Mouse (Mus musculus) cortical plate, adult 2 months (tissue): ENCODE measurements at regions not wholly inside any gene's neighbourhood (a gene's known extent, or its start where the extent isn't known, plus 50 kb on each side); places are given as distances from the start of the nearest gene placed in this dataset.

Experiments used
- CTCF ChIP-seq: fragments of 200-500 bp; IDR thresholded peaks from 2 replicates; pipeline ENCODE4 v1.5.1; 2011; ENCODE audit warnings: mild to moderate bottlenecking, control low read depth, low read length; ENCODE audit not compliant: insufficient read depth; ENCODE audit errors: extremely low read depth
- POLR2A ChIP-seq: fragments of 200-500 bp; IDR thresholded peaks from 2 replicates; pipeline ENCODE4 v1.6.1; 2011; ENCODE audit warnings: mild to moderate bottlenecking, low read length, control low read depth; ENCODE audit not compliant: insufficient read depth; ENCODE audit errors: extremely low read depth

- TF ChIP-seq POLR2A (no peak), CTCF (no peak)
Observed at GRCm38 (mm10) chr16:9138552-9139224, 308.8 kb downstream of the 1810013L24Rik start.
